Comparison of ENCODE assay signal across 8 mouse cellular contexts in genomic region chr9:37432026-37432666, GRCm38 (mm10). TPM values are rescaled to one million over a fixed set of nuclear protein-coding genes. Genes with fewer than 3 reads are reported as not detected.
DNase-seq lines count a peak whose midpoint lies in the region; ATAC-seq lines count a peak whose summit lies in the region.

No protein-coding gene starts in this region.

- H3K9ac ChIP-seq in heart, embryonic 14.5 days (ENCODE audit: low read length) = no peak overlapping the region

- peaks cover 89% of the 10 kb centered on the region for H3K27me3 ChIP-seq in heart, embryonic 10.5 days (ENCODE audit: insufficient read depth, poor library complexity, severe bottlenecking)
- peaks cover 85% of the 10 kb centered on the region for H3K27me3 ChIP-seq in heart, embryonic 14.5 days (ENCODE audit: control insufficient read depth, insufficient read depth, low read length)
- no peaks in the 10 kb centered on the region; the same call in 1 of the 2 replicates for H3K27me3 ChIP-seq in splenic B cell, adult 2 months (ENCODE audit: control insufficient read depth, insufficient read depth, low read length, poor library complexity, severe bottlenecking)

- peaks cover 28% of the 10 kb centered on the region for H3K4me1 ChIP-seq in heart, embryonic 10.5 days
- peaks cover 2 to 15% of the 10 kb centered on the region in 2 experiments; a peak in 1 of 4 replicates for H3K4me1 ChIP-seq in heart, embryonic 14.5 days (ENCODE audit: control insufficient read depth in 2 of 2, insufficient read depth in 2 of 2, low read length in 2 of 2)

- no peaks in the 10 kb centered on the region for H3K9me3 ChIP-seq in heart, embryonic 10.5 days
- no peaks in the 10 kb centered on the region for H3K9me3 ChIP-seq in heart, embryonic 14.5 days (ENCODE audit: control insufficient read depth, low read length)

- no peak overlapping the region for H3K27ac ChIP-seq in heart, embryonic 10.5 days
- no peak overlapping the region for H3K27ac ChIP-seq in heart, embryonic 14.5 days (replicated peaks in 1 of 2; ENCODE audit: control insufficient read depth in 1 of 2, insufficient read depth in 1 of 2, low read depth in 2 of 2, low read length in 2 of 2)

- peak overlapping the region; percentile 57 for H3K4me2 ChIP-seq in heart, embryonic 14.5 days (ENCODE audit: low read length)

- no peak for ATAC-seq in heart, embryonic 14.5 days (ENCODE audit: insufficient number of reproducible peaks, insufficient read depth, low FRiP score, low read depth)

- 3% methylated on average over 16 of the region's 17 CpGs for WGBS in heart, embryonic 10.5 days
- 1% methylated on average over 16 of the region's 17 CpGs for WGBS in heart, embryonic 14.5 days

- no peaks in the 10 kb centered on the region for H3K36me3 ChIP-seq in heart, embryonic 10.5 days
- H3K36me3 ChIP-seq in heart, embryonic 14.5 days (ENCODE audit: control insufficient read depth, insufficient read depth, low read length) = no peaks in the 10 kb centered on the region
- no peaks in the 10 kb centered on the region for H3K36me3 ChIP-seq in splenic B cell, adult 2 months (ENCODE audit: control insufficient read depth, insufficient read depth, low read length, poor library complexity, severe bottlenecking)

- peak overlapping the region; percentile 55 for H3K4me3 ChIP-seq in heart, embryonic 10.5 days
- peak overlapping the region in 1 of 2 experiments; percentile 25; a peak in 2 of 4 replicates for H3K4me3 ChIP-seq in heart, embryonic 14.5 days (ENCODE audit: control insufficient read depth in 1 of 2, insufficient read depth in 1 of 2, low read depth in 1 of 2, low read length in 2 of 2)

- DNase-seq in heart, embryonic 10.5 days (ENCODE audit: low spot score) = no peak
- no peak for DNase-seq in heart, adult 8-10 months (ENCODE audit: low spot score)
- DNase-seq in adrenal gland, postnatal 36 days = peak; percentile 70 to 76
- DNase-seq in kidney, postnatal 14 days = peak; percentile 85
- DNase-seq in lung, postnatal 14 days = peak; percentile 65
- DNase-seq in splenic B cell, adult 2 months (ENCODE audit: low read depth, low spot score) = peak; percentile 32
- no peak for DNase-seq in thymus, postnatal 10 days (ENCODE audit: low spot score in 2 of 2)

RNA-seq across cellular contexts. Expression of gene Robo3, which starts 0.9 kb away (rescaled TPM):
- 0.06 and 0.10 TPM in 2 replicates for polyA plus RNA-seq in heart, embryonic 10.5 days (2016; fragmentation: Nextera tagmentation; extraction: Ambion mirVana)
- not detected for total RNA-seq in heart, adult 8-10 months (2022)
- under 1 TPM; 0.76 to 0.86 TPM for total RNA-seq in adrenal gland, postnatal 36 days (2021)
- polyA plus RNA-seq in heart, embryonic 14.5 days (2014; fragmentation: Nextera tagmentation; extraction: Ambion mirVana) = 0.15 and 0.16 TPM in 2 replicates

RNA-seq across cellular contexts. Expression of gene Robo4, which starts 30.4 kb away (rescaled TPM):
- polyA plus RNA-seq in heart, embryonic 10.5 days (2016; fragmentation: Nextera tagmentation; extraction: Ambion mirVana) = 2.0 and 4.0 TPM in 2 replicates
- 10 to 100 TPM; 21.3 to 39.4 (median 32.2) TPM for total RNA-seq in heart, adult 8-10 months (2022)
- total RNA-seq in adrenal gland, postnatal 36 days (2021) = 10 to 100 TPM; 21.7 to 33.5 TPM
- polyA plus RNA-seq in heart, embryonic 14.5 days (2014; fragmentation: Nextera tagmentation; extraction: Ambion mirVana) = 10.4 and 11.3 TPM in 2 replicates

RNA-seq across cellular contexts. Expression of gene Msantd2, which starts 57.0 kb away (rescaled TPM):
- 17.9 and 23.8 TPM in 2 replicates for polyA plus RNA-seq in heart, embryonic 10.5 days (2016; fragmentation: Nextera tagmentation; extraction: Ambion mirVana)
- total RNA-seq in heart, adult 8-10 months (2022) = 1 to 10 TPM; 3.5 to 7.7 (median 5.4) TPM
- total RNA-seq in adrenal gland, postnatal 36 days (2021) = 10 to 100 TPM; 17.4 to 29.5 TPM
- polyA plus RNA-seq in heart, embryonic 14.5 days (2014; fragmentation: Nextera tagmentation; extraction: Ambion mirVana) = 13.8 and 17.5 TPM in 2 replicates

Comparison
In these comparisons a context has a peak if more than half of its experiments do, and no peak if none do; other contexts are left out.
1. DNase-seq: peak in adrenal gland, postnatal 36 days (2 of 2), kidney, postnatal 14 days (single experiment), lung, postnatal 14 days (single experiment) and splenic B cell, adult 2 months (single experiment); none in heart, embryonic 10.5 days (single experiment), heart, adult 8-10 months (single experiment) and thymus, postnatal 10 days (0 of 2).